Mouse (Mus musculus) midbrain, embryonic 16.5 days (tissue): ENCODE data around the gene Idi1. TPM values are rescaled to one million over a fixed set of nuclear protein-coding genes. Genes with fewer than 3 reads are reported as not detected.

Experiments used
- ATAC-seq: fragments of 200-750 bp; cut with Nextera tagmentation; 2 replicates; pipeline ENCODE4 v1.8.0; 2017; ENCODE audit warnings: moderate TSS enrichment
- H3K27ac ChIP-seq: fragments of 300-500 bp; sonication (generic); 2 replicates; pipeline ENCODE4 v1.5.1; 2014; ENCODE audit warnings: mild to moderate bottlenecking, low read length, mixed read lengths
- H3K27me3 ChIP-seq: fragments of 300-500 bp; sonication (generic); 2 replicates; pipeline ENCODE4 v1.6.1; 2014; ENCODE audit warnings: low read depth, low read length, mixed read lengths; ENCODE audit not compliant: control insufficient read depth, insufficient read depth
- H3K36me3 ChIP-seq: fragments of 300-500 bp; sonication (generic); 2 replicates; pipeline ENCODE4 v1.6.1; 2014; ENCODE audit warnings: mild to moderate bottlenecking, low read length, moderate library complexity, mixed read lengths; ENCODE audit not compliant: control insufficient read depth, insufficient read depth
- H3K4me1 ChIP-seq: fragments of 300-500 bp; sonication (generic); 2 replicates; pipeline ENCODE4 v1.6.1; 2014; ENCODE audit warnings: mild to moderate bottlenecking, low read length, mixed read lengths; ENCODE audit not compliant: control insufficient read depth, insufficient read depth
- H3K4me2 ChIP-seq: fragments of 300-500 bp; sonication (generic); 2 replicates; pipeline ENCODE4 v1.6.1; 2014; ENCODE audit warnings: mild to moderate bottlenecking, low read length, mixed read lengths
- H3K4me3 ChIP-seq: fragments of 300-500 bp; sonication (generic); 2 replicates; pipeline ENCODE4 v1.5.1; 2014; ENCODE audit warnings: low read depth, mild to moderate bottlenecking, low read length, moderate library complexity, mixed read lengths
- H3K9ac ChIP-seq: fragments of 300-500 bp; sonication (generic); 2 replicates; pipeline ENCODE4 v1.6.1; 2014; ENCODE audit warnings: low read depth, low read length, mixed read lengths
- H3K9me3 ChIP-seq: fragments of 300-500 bp; sonication (generic); replicated peaks from 2 replicates; pipeline ENCODE4 v1.6.1; 2014; ENCODE audit warnings: mild to moderate bottlenecking, low read length, mixed read lengths; ENCODE audit not compliant: control insufficient read depth, poor library complexity, severe bottlenecking
- WGBS: fragments of 180-500 bp; shearing (Covaris S2); extraction: QIAGEN DNeasy Blood & Tissue Kit; methylation state at CpG from one replicate; pipeline ENCODE4 v1.1.7; 2014; 5-methylcytosine and 5-hydroxymethylcytosine counted together
- polyA plus RNA-seq: library from polyadenylated mRNA; unstranded; fragments of >200 nt; fragmentation: Nextera tagmentation; extraction: Ambion mirVana; gene quantifications from 2 replicates; pipeline ENCODE4 v1.2.1, GENCODE M21; 2015

Idi1 gene
- polyA plus RNA-seq, 1 experiment from 2014 or later: 120 TPM

- Histone ChIP-seq H3K27ac (no peak overlapping the region), H3K4me3 (no peak overlapping the region), H3K4me2 (no peak overlapping the region), H3K27me3 (no peaks in the 10 kb centered on the region), H3K9ac (no peak overlapping the region), H3K4me1 (no peaks in the 10 kb centered on the region), H3K9me3 (no peaks in the 10 kb centered on the region), H3K36me3 (peaks cover 17% of the 10 kb centered on the region)
- WGBS: 99% methylated on average over 4 of the region's 4 CpGs
- ATAC-seq: no peak
Observed at GRCm38 (mm10) chr13:8853424-8853823, 31.9 kb upstream of the Idi1 start.

- Histone ChIP-seq H3K4me2 (no peak overlapping the region), H3K4me1 (no peaks in the 10 kb centered on the region), H3K27me3 (no peaks in the 10 kb centered on the region), H3K9ac (no peak overlapping the region), H3K9me3 (no peaks in the 10 kb centered on the region), H3K36me3 (peaks cover 19% of the 10 kb centered on the region), H3K27ac (no peak overlapping the region), H3K4me3 (no peak overlapping the region)
- 97% methylated on average over 2 of the region's 2 CpGs for WGBS
- no peak for ATAC-seq
Observed at GRCm38 (mm10) chr13:8854769-8855168, 30.5 kb upstream of the Idi1 start.

- Histone ChIP-seq H3K9me3 (no peaks in the 10 kb centered on the region), H3K4me2 (no peak overlapping the region), H3K4me1 (no peaks in the 10 kb centered on the region), H3K36me3 (peaks cover 19% of the 10 kb centered on the region), H3K4me3 (no peak overlapping the region), H3K9ac (no peak overlapping the region), H3K27me3 (no peaks in the 10 kb centered on the region), H3K27ac (no peak overlapping the region)
- 94% methylated on average over 6 of the region's 6 CpGs for WGBS
- no peak for ATAC-seq
Observed at GRCm38 (mm10) chr13:8858453-8858852, 26.8 kb upstream of the Idi1 start.

DNA sequence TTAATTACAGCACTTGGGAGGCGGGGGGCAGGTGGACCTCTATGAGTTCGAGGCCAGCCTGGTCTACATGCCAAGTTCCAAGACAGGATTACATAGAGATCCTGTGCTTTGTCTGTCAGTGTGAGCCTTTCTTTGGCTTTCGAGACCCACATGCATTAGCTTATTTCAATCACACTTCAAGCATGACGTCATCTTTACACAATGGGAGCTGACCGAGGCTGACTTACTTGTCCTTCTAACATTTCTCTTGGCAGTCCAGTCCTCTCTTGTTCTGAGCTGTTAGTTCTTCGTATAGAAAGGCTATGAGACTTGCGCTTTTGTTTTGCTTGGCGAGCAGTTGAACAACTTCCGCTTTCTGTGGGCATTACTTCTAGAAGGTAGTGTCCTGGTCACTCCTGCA, 24.4 kb upstream of the Idi1 start:
- peaks cover 14% of the 10 kb centered on the region for H3K36me3 ChIP-seq
- 89% methylated on average over 9 of the region's 9 CpGs for WGBS
- H3K27me3 ChIP-seq: no peaks in the 10 kb centered on the region
- H3K4me2 ChIP-seq: no peak overlapping the region
- no peak overlapping the region for H3K4me3 ChIP-seq
- H3K27ac ChIP-seq: no peak overlapping the region
- no peaks in the 10 kb centered on the region for H3K9me3 ChIP-seq
- no peak for ATAC-seq
- no peaks in the 10 kb centered on the region for H3K4me1 ChIP-seq
- H3K9ac ChIP-seq: no peak overlapping the region

DNA sequence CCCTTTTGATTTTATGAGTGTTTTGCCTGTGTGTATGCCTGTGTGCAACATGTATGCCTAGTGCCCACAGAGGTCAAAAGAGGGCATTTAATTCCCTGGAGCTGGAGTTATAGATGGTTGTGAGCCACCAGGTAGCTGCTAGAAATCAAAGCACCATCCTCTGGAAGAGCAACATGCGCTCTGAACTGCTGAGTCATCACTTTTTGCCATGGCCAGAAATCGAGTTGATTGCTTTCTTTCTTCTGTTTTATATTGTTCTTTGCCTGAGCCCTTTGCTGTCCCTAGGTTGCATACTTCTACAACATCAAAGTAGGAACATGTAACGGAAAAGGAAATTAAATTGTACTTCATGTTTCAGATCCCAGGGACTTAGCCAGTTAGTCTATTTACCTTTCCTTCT, 20.3 kb upstream of the Idi1 start:
- Histone ChIP-seq H3K27me3 (no peaks in the 10 kb centered on the region), H3K4me1 (peaks cover 13% of the 10 kb centered on the region), H3K9ac (no peak overlapping the region), H3K36me3 (peaks cover 3% of the 10 kb centered on the region; the same call in 1 of the 2 replicates), H3K4me2 (no peak overlapping the region), H3K9me3 (no peaks in the 10 kb centered on the region), H3K4me3 (no peak overlapping the region), H3K27ac (no peak overlapping the region)
- WGBS: 79% methylated on average over 3 of the region's 3 CpGs
- no peak for ATAC-seq

DNA sequence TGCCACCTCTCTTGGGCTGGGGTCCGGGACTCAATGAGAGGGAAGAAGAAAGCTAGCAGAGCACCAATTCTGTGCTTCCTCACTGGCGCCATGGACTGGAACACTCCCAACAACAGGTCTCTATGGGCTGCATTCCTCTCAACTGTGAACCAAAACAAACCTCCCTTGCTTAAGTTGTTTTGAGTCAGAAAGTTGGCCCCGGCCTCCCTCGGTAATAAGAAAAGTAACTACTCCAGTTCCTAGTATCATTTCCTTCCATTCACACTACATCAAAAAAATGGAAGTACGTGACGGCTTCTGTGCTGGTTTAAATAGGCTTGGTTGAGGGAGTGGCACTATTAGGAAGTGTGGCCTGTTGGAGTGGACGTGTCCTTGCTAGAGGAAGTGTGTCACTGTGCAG, 18.7 kb upstream of the Idi1 start:
- H3K9ac ChIP-seq: no peak overlapping the region
- no peak for ATAC-seq
- H3K4me3 ChIP-seq: no peak overlapping the region
- no peak overlapping the region for H3K27ac ChIP-seq
- no peak overlapping the region for H3K4me2 ChIP-seq
- H3K27me3 ChIP-seq: no peaks in the 10 kb centered on the region
- no peaks in the 10 kb centered on the region for H3K9me3 ChIP-seq
- WGBS: 90% methylated on average over 7 of the region's 7 CpGs
- peaks cover 16% of the 10 kb centered on the region for H3K4me1 ChIP-seq
- H3K36me3 ChIP-seq: no peaks in the 10 kb centered on the region

DNA sequence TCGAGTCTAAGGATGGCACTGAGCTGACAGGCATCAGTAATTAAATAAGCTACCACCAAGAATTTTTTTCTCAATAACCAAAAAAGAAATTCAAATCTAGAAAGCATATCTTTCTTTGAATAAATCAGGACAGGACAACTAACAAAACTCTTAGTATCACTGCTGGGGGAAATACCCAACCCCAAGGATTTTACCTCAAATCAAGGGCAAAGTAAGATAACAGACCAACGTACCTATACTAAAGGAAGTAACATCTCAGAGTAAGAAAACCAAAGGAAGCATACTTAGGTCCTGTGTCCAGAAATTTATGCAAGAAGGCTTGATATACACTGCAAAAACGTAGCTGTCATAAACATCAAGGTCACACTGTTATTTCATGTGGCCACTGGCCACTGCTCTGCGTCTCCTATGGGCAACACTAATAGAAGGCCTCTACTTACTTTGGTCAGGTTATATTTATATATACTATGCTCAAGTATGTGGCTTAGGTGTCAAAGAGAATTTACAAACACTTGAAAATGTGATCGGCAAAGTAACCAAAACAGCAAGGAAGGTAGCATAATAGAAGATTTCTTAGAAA, 15.6 kb upstream of the Idi1 start:
- Histone ChIP-seq H3K4me3 (peak overlapping the region; percentile 75), H3K27ac (no peak overlapping the region), H3K9me3 (no peaks in the 10 kb centered on the region), H3K9ac (peak overlapping the region; percentile 91), H3K27me3 (no peaks in the 10 kb centered on the region), H3K4me1 (peaks cover 21% of the 10 kb centered on the region), H3K4me2 (peak overlapping the region; percentile 74), H3K36me3 (no peaks in the 10 kb centered on the region)
- WGBS: 75% methylated on average over 5 of the region's 5 CpGs
- no peak for ATAC-seq

- Histone ChIP-seq H3K9ac (peak overlapping the region; percentile 91), H3K9me3 (no peaks in the 10 kb centered on the region), H3K4me3 (peak overlapping the region; percentile 75), H3K27ac (peak overlapping the region; percentile 96), H3K4me2 (peak overlapping the region; percentile 74), H3K36me3 (no peaks in the 10 kb centered on the region), H3K27me3 (no peaks in the 10 kb centered on the region), H3K4me1 (peaks cover 21% of the 10 kb centered on the region)
- 0 out of 2 replicates have a peak, but pooled peaks have one; percentile 11 for ATAC-seq
- 6% methylated on average over 9 of the region's 9 CpGs for WGBS
Observed at GRCm38 (mm10) chr13:8870160-8870509, 15.2 kb upstream of the Idi1 start.

GRCm38 (mm10) chr13:8870510-8871313, 14.6 kb upstream of the Idi1 start:
- H3K27me3 ChIP-seq: no peaks in the 10 kb centered on the region
- H3K4me3 ChIP-seq: peak overlapping the region; percentile 75
- H3K9ac ChIP-seq: peak overlapping the region; percentile 91
- no peaks in the 10 kb centered on the region for H3K9me3 ChIP-seq
- peaks cover 21% of the 10 kb centered on the region for H3K4me1 ChIP-seq
- peak; percentile 96 for ATAC-seq
- peak overlapping the region; percentile 96 for H3K27ac ChIP-seq
- WGBS: under 1% methylated on average over 57 of the region's 57 CpGs
- H3K36me3 ChIP-seq: no peaks in the 10 kb centered on the region
- peak overlapping the region; percentile 82 for H3K4me2 ChIP-seq
